In genomic region chr5:131513753-131514152, GRCm38 (mm10) we compare ENCODE assay signal across 25 mouse cellular contexts.
DNase-seq lines count a peak whose midpoint lies in the region; ATAC-seq lines count a peak whose summit lies in the region.
"Had no signal": no experiment of that assay in that cellular context is flagged by ENCODE, and none has a peak within 500 bp of the region (broad histone marks: within the 10 kb centered on the region; RNA-seq: fewer than 3 reads in every experiment).

No protein-coding gene starts in this region.

- H3K36me3 ChIP-seq in forebrain, embryonic 12.5 days (replicated peaks) = peaks cover 15% of the 10 kb centered on the region
- H3K36me3 ChIP-seq in forebrain, embryonic 16.5 days (ENCODE audit: control insufficient read depth, insufficient read depth) = no peaks in the 10 kb centered on the region
- peaks cover 4% of the 10 kb centered on the region for H3K36me3 ChIP-seq in hindbrain, embryonic 12.5 days
- H3K36me3 ChIP-seq in hindbrain, embryonic 14.5 days (replicated peaks; ENCODE audit: control insufficient read depth, insufficient read depth) = no peaks in the 10 kb centered on the region
- no peaks in the 10 kb centered on the region for H3K36me3 ChIP-seq in midbrain, embryonic 16.5 days (ENCODE audit: control insufficient read depth, insufficient read depth, low read length)
- H3K36me3 ChIP-seq in midbrain, embryonic 11.5 days (ENCODE audit: control insufficient read depth, insufficient read depth, low read length) = no peaks in the 10 kb centered on the region
- H3K36me3 ChIP-seq: hindbrain, embryonic 13.5 days had no signal

- no peak for ATAC-seq in forebrain, embryonic 12.5 days (ENCODE audit: low FRiP score)
- no peak for ATAC-seq in forebrain, embryonic 16.5 days
- ATAC-seq in hindbrain, embryonic 12.5 days (ENCODE audit: low FRiP score) = no peak
- no peak for ATAC-seq in hindbrain, embryonic 14.5 days (ENCODE audit: low FRiP score)
- ATAC-seq in midbrain, embryonic 16.5 days = no peak
- ATAC-seq in midbrain, embryonic 11.5 days (ENCODE audit: low FRiP score) = no peak
- ATAC-seq: activated CD4-positive, CD25-positive, alpha-beta regulatory T cell, adult 4 months; forebrain, embryonic 14.5 days; hindbrain, postnatal 0 days; inflammation-experienced regulatory T-cells, adult 6 months; intestine, embryonic 16.5 days had no signal

- no peaks in the 10 kb centered on the region for H3K27me3 ChIP-seq in forebrain, embryonic 12.5 days
- no peaks in the 10 kb centered on the region for H3K27me3 ChIP-seq in forebrain, embryonic 16.5 days (replicated peaks; ENCODE audit: control insufficient read depth, insufficient read depth, low read length)
- no peaks in the 10 kb centered on the region for H3K27me3 ChIP-seq in hindbrain, embryonic 12.5 days
- no peaks in the 10 kb centered on the region for H3K27me3 ChIP-seq in hindbrain, embryonic 14.5 days (ENCODE audit: control insufficient read depth, insufficient read depth, low read length)
- H3K27me3 ChIP-seq in midbrain, embryonic 16.5 days (ENCODE audit: control insufficient read depth, insufficient read depth, low read depth, low read length) = no peaks in the 10 kb centered on the region
- H3K27me3 ChIP-seq in midbrain, embryonic 11.5 days (ENCODE audit: control insufficient read depth, insufficient read depth, low read length) = no peaks in the 10 kb centered on the region
- H3K27me3 ChIP-seq: hindbrain, embryonic 13.5 days had no signal

- peak; percentile 53 to 64 for DNase-seq in cerebellum, postnatal 10 days
- DNase-seq in cerebellum, adult 11 months = no peak
- no peak for DNase-seq in hindbrain, embryonic 14.5 days (ENCODE audit: low spot score)
- no peak for DNase-seq in midbrain, embryonic 11.5 days (ENCODE audit: low spot score, missing footprints)
- DNase-seq: adrenal gland, adult 8-10 months; adrenal gland, postnatal 25 days; cerebellum, adult 11-12 months; cerebellum, adult 8-10 months; cerebellum, postnatal 36 days; embryo, embryonic 11 days; gastrocnemius, adult 2 months; gastrocnemius, postnatal 14 days; heart, adult 11 months; kidney, adult 18-20 months had no signal

- H3K27ac ChIP-seq in forebrain, embryonic 12.5 days = 0 out of 2 replicates have a peak overlapping the region, but pooled peaks have one; percentile 19
- no peak overlapping the region for H3K27ac ChIP-seq in forebrain, embryonic 16.5 days (ENCODE audit: low read length)
- H3K27ac ChIP-seq in hindbrain, embryonic 12.5 days = peak overlapping the region; percentile 18; the same call in 1 of the 2 replicates
- H3K27ac ChIP-seq in hindbrain, embryonic 14.5 days = no peak overlapping the region
- H3K27ac ChIP-seq in midbrain, embryonic 16.5 days (ENCODE audit: low read length) = peak overlapping the region; percentile 31
- no peak overlapping the region for H3K27ac ChIP-seq in midbrain, embryonic 11.5 days (ENCODE audit: low read depth, low read length)
- H3K27ac ChIP-seq: gastrocnemius, adult 2 months; hindbrain, postnatal 0 days had no signal

- peaks cover 59% of the 10 kb centered on the region for H3K4me1 ChIP-seq in forebrain, embryonic 12.5 days
- H3K4me1 ChIP-seq in forebrain, embryonic 16.5 days (replicated peaks; ENCODE audit: control insufficient read depth, insufficient read depth, low read length) = peaks cover 43% of the 10 kb centered on the region
- peaks cover 48% of the 10 kb centered on the region for H3K4me1 ChIP-seq in hindbrain, embryonic 12.5 days
- peaks cover 31% of the 10 kb centered on the region for H3K4me1 ChIP-seq in hindbrain, embryonic 14.5 days (replicated peaks; ENCODE audit: control insufficient read depth, insufficient read depth, low read length)
- H3K4me1 ChIP-seq in midbrain, embryonic 16.5 days (ENCODE audit: control insufficient read depth, insufficient read depth, low read length) = peaks cover 30% of the 10 kb centered on the region
- H3K4me1 ChIP-seq in midbrain, embryonic 11.5 days (ENCODE audit: control insufficient read depth, insufficient read depth, low read length) = peaks cover 15% of the 10 kb centered on the region

- no peak overlapping the region for H3K4me2 ChIP-seq in forebrain, embryonic 12.5 days
- no peak overlapping the region for H3K4me2 ChIP-seq in forebrain, embryonic 16.5 days (ENCODE audit: low read length)
- H3K4me2 ChIP-seq in hindbrain, embryonic 12.5 days (replicated peaks) = no peak overlapping the region
- no peak overlapping the region for H3K4me2 ChIP-seq in hindbrain, embryonic 14.5 days (replicated peaks)
- no peak overlapping the region for H3K4me2 ChIP-seq in midbrain, embryonic 16.5 days (ENCODE audit: low read length)
- no peak overlapping the region for H3K4me2 ChIP-seq in midbrain, embryonic 11.5 days
- H3K4me2 ChIP-seq: heart, embryonic 11.5 days; hindbrain, embryonic 13.5 days had no signal

- no peak overlapping the region for H3K9ac ChIP-seq in forebrain, embryonic 12.5 days
- no peak overlapping the region for H3K9ac ChIP-seq in forebrain, embryonic 16.5 days (replicated peaks; ENCODE audit: low read depth, low read length)
- no peak overlapping the region for H3K9ac ChIP-seq in hindbrain, embryonic 12.5 days
- no peak overlapping the region for H3K9ac ChIP-seq in hindbrain, embryonic 14.5 days
- H3K9ac ChIP-seq in midbrain, embryonic 16.5 days (ENCODE audit: low read depth, low read length) = no peak overlapping the region
- H3K9ac ChIP-seq in midbrain, embryonic 11.5 days (ENCODE audit: low read length) = no peak overlapping the region
- H3K9ac ChIP-seq: hindbrain, embryonic 13.5 days had no signal

- H3K4me3 ChIP-seq in forebrain, embryonic 12.5 days (replicated peaks) = no peak overlapping the region
- H3K4me3 ChIP-seq in forebrain, embryonic 16.5 days (replicated peaks; ENCODE audit: low read length) = no peak overlapping the region
- H3K4me3 ChIP-seq in hindbrain, embryonic 12.5 days = no peak overlapping the region
- H3K4me3 ChIP-seq in hindbrain, embryonic 14.5 days (replicated peaks; ENCODE audit: low read length) = no peak overlapping the region
- H3K4me3 ChIP-seq in midbrain, embryonic 16.5 days (ENCODE audit: low read depth, low read length) = no peak overlapping the region
- H3K4me3 ChIP-seq in midbrain, embryonic 11.5 days (ENCODE audit: low read depth, low read length) = no peak overlapping the region
- H3K4me3 ChIP-seq: gastrocnemius, adult 2 months; hindbrain, embryonic 13.5 days had no signal

- H3K9me3 ChIP-seq in forebrain, embryonic 12.5 days = no peaks in the 10 kb centered on the region
- H3K9me3 ChIP-seq in forebrain, embryonic 16.5 days (ENCODE audit: control insufficient read depth, low read length) = no peaks in the 10 kb centered on the region
- H3K9me3 ChIP-seq in hindbrain, embryonic 12.5 days (replicated peaks) = no peaks in the 10 kb centered on the region
- no peaks in the 10 kb centered on the region for H3K9me3 ChIP-seq in hindbrain, embryonic 14.5 days (ENCODE audit: control insufficient read depth, low read length)
- H3K9me3 ChIP-seq in midbrain, embryonic 16.5 days (replicated peaks; ENCODE audit: control insufficient read depth, low read length, poor library complexity, severe bottlenecking) = no peaks in the 10 kb centered on the region
- no peaks in the 10 kb centered on the region for H3K9me3 ChIP-seq in midbrain, embryonic 11.5 days (ENCODE audit: control insufficient read depth, low read length)
- H3K9me3 ChIP-seq: hindbrain, embryonic 13.5 days had no signal

- WGBS in forebrain, embryonic 12.5 days = 44% methylated on average over 3 of the region's 3 CpGs
- 28% methylated on average over 3 of the region's 3 CpGs for WGBS in forebrain, embryonic 16.5 days
- 49% methylated on average over 3 of the region's 3 CpGs for WGBS in hindbrain, embryonic 12.5 days
- 21% methylated on average over 3 of the region's 3 CpGs for WGBS in hindbrain, embryonic 14.5 days
- 23% methylated on average over 3 of the region's 3 CpGs for WGBS in midbrain, embryonic 16.5 days
- WGBS in midbrain, embryonic 11.5 days = 61% methylated on average over 3 of the region's 3 CpGs

Comparison
In these comparisons a context has a peak if more than half of its experiments do, and no peak if none do; other contexts are left out.
1. DNase-seq: peak in cerebellum, postnatal 10 days (2 of 2); none in cerebellum, adult 11 months (single experiment), hindbrain, embryonic 14.5 days (single experiment) and midbrain, embryonic 11.5 days (single experiment).
2. H3K27ac ChIP-seq: peak in forebrain, embryonic 12.5 days (single experiment), hindbrain, embryonic 12.5 days (single experiment) and midbrain, embryonic 16.5 days (single experiment); none in forebrain, embryonic 16.5 days (single experiment), hindbrain, embryonic 14.5 days (single experiment) and midbrain, embryonic 11.5 days (single experiment).